8 mouse cellular contexts compared by ENCODE assay signal in the genomic region with DNA sequence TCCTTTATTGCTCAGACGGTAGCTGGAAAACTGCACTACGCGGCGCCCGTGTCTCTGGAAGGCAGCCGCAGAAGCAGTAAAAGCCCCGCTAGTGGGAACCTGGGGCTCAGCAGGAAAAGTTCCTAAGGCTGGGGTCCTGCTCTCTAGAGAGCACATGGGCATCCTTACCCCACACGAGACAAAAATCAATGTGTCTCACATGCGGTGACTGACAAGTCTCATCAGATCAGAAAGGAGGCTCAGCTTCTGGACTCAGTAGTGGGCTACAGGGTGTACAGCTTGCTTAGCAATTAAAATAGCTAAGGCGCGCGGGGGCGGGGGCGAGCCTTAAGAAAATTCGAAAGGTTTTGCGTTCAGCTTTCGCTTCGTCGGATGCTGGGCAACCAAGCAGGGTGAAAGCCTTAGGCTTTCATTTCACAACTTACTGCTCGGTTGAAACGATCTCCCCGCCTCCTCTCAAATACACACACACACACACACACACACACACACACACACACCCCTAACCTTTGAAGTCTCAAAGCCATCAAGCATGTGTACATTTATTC. TPM values are rescaled to one million over a fixed set of nuclear protein-coding genes. Genes with fewer than 3 reads are reported as not detected.
DNase-seq lines count a peak whose midpoint lies in the region; ATAC-seq and TF ChIP-seq lines count a peak whose summit lies in the region.

No protein-coding gene starts in this region.

- H3K27me3 ChIP-seq in liver, embryonic 15.5 days, result peaks cover 84% of the 10 kb centered on the region
- peaks cover 53% of the 10 kb centered on the region for H3K27me3 ChIP-seq in neural tube, embryonic 14.5 days (ENCODE audit: control insufficient read depth, insufficient read depth, low read length)

- TF ChIP-seq POLR2A in cortical plate, adult 2 months (IDR thresholded peaks at IDR 0.05; ENCODE audit: extremely low read depth, insufficient read depth, low read length), result no peak

- peak overlapping the region; percentile 68 for H3K4me2 ChIP-seq in liver, embryonic 15.5 days
- peak overlapping the region; percentile 78; the same call in 1 of the 2 replicates for H3K4me2 ChIP-seq in neural tube, embryonic 14.5 days (ENCODE audit: low read depth, low read length)

- no peaks in the 10 kb centered on the region for H3K4me1 ChIP-seq in cortical plate, adult 2 months (ENCODE audit: control insufficient read depth, insufficient read depth, low read length)
- H3K4me1 ChIP-seq in liver, embryonic 15.5 days (replicated peaks), result peaks cover 9% of the 10 kb centered on the region
- peaks cover 16% of the 10 kb centered on the region for H3K4me1 ChIP-seq in neural tube, embryonic 14.5 days (ENCODE audit: control insufficient read depth, insufficient read depth, low read length)

- TF ChIP-seq CTCF in cortical plate, adult 2 months (IDR thresholded peaks at IDR 0.05; ENCODE audit: extremely low read depth, insufficient read depth, low read length), result no peak

- peak; percentile 58 to 69 for DNase-seq in lung, adult 18-20 months
- DNase-seq in lung, postnatal 14 days, result no peak
- DNase-seq in heart, adult 8-10 months (ENCODE audit: low spot score), result peak; percentile 72
- DNase-seq in kidney, adult 11 months, result peak; percentile 56
- no peak for DNase-seq in spleen, postnatal 14 days (ENCODE audit: low spot score in 2 of 2)

- no peaks in the 10 kb centered on the region for H3K36me3 ChIP-seq in liver, embryonic 15.5 days (replicated peaks)
- H3K36me3 ChIP-seq in neural tube, embryonic 14.5 days (ENCODE audit: control insufficient read depth, insufficient read depth, low read length), result no peaks in the 10 kb centered on the region

- no peak for ATAC-seq in liver, embryonic 15.5 days (ENCODE audit: insufficient read depth)
- ATAC-seq in neural tube, embryonic 14.5 days (ENCODE audit: low read depth), result no peak

- H3K27ac ChIP-seq in cortical plate, adult 2 months (ENCODE audit: insufficient read depth, low read length), result peak overlapping the region; percentile 89; the same call in 1 of the 2 replicates
- no peak overlapping the region for H3K27ac ChIP-seq in liver, embryonic 15.5 days (replicated peaks)
- peak overlapping the region; percentile 58 for H3K27ac ChIP-seq in neural tube, embryonic 14.5 days (ENCODE audit: low read depth, low read length)

- H3K9ac ChIP-seq in liver, embryonic 15.5 days, result no peak overlapping the region
- peak overlapping the region; percentile 44 for H3K9ac ChIP-seq in neural tube, embryonic 14.5 days (replicated peaks; ENCODE audit: low read depth, low read length)

- H3K4me3 ChIP-seq in cortical plate, adult 2 months (ENCODE audit: insufficient read depth, low read length), result peak overlapping the region; percentile 21; the same call in 1 of the 2 replicates
- H3K4me3 ChIP-seq in liver, embryonic 15.5 days (replicated peaks), result peak overlapping the region; percentile 50
- peak overlapping the region; percentile 40 for H3K4me3 ChIP-seq in neural tube, embryonic 14.5 days (ENCODE audit: low read depth, low read length)

- no peaks in the 10 kb centered on the region for H3K9me3 ChIP-seq in liver, embryonic 15.5 days (replicated peaks)
- no peaks in the 10 kb centered on the region for H3K9me3 ChIP-seq in neural tube, embryonic 14.5 days (ENCODE audit: control insufficient read depth, low read length)

- WGBS in liver, embryonic 15.5 days (ENCODE audit: insufficient replicate concordance), result under 1% methylated on average over 22 of the region's 22 CpGs
- under 1% methylated on average over 22 of the region's 22 CpGs for WGBS in neural tube, embryonic 14.5 days

RNA-seq across cellular contexts. Expression of gene Mecom, which starts 40.7 kb away (rescaled TPM):
- polyA plus RNA-seq in cortical plate, adult 2 months (2012; rRNA removed), result 2.6 and 3.2 TPM in 2 replicates
- total RNA-seq in heart, adult 8-10 months (2022), result 10 to 100 TPM; 13.6 to 19.5 (median 16.5) TPM
- polyA plus RNA-seq in liver, embryonic 15.5 days (2015; fragmentation: Nextera tagmentation; extraction: Ambion mirVana), result 0.79 and 1.0 TPM in 2 replicates
- polyA plus RNA-seq in neural tube, embryonic 14.5 days (2014; fragmentation: Nextera tagmentation; extraction: Ambion mirVana), result 6.4 and 8.5 TPM in 2 replicates

Comparison
In these comparisons a context has a peak if more than half of its experiments do, and no peak if none do; other contexts are left out.
1. DNase-seq: peak in lung, adult 18-20 months (2 of 2), heart, adult 8-10 months (single experiment) and kidney, adult 11 months (single experiment); none in lung, postnatal 14 days (single experiment) and spleen, postnatal 14 days (0 of 2).
2. Peak in every context shown above with its lines, with median percentiles within 50 percentile points of each other: H3K4me3 ChIP-seq.